Mouse (Mus musculus) heart, embryonic 13.5 days (tissue): ENCODE results near the gene Lipe. TPM values are rescaled to one million over a fixed set of nuclear protein-coding genes. Genes with fewer than 3 reads are reported as not detected.
"Not testable (repeated sequence)": the region's sequence is repeated elsewhere in the genome, so short reads cannot be mapped to it uniquely, and the experiment has no call there.

Source experiments
- ATAC-seq: fragments of 200-750 bp; cut with Nextera tagmentation; 2 replicates; pipeline ENCODE4 v1.8.0; 2017; ENCODE audit warnings: moderate TSS enrichment; ENCODE audit not compliant: insufficient number of reproducible peaks, low FRiP score, low TSS enrichment; ENCODE audit errors: extremely low read depth
- H3K27ac ChIP-seq: fragments of 300-500 bp; sonication (generic); replicated peaks from 2 replicates; pipeline ENCODE4 v1.5.1; 2015; ENCODE audit warnings: moderate library complexity, mild to moderate bottlenecking, inconsistent platforms
- H3K27me3 ChIP-seq: fragments of 300-500 bp; sonication (generic); replicated peaks from 2 replicates; pipeline ENCODE4 v1.6.1; 2015; ENCODE audit warnings: mild to moderate bottlenecking, inconsistent platforms
- H3K36me3 ChIP-seq: fragments of 300-500 bp; sonication (generic); 2 replicates; pipeline ENCODE4 v1.6.1; 2015; ENCODE audit warnings: mild to moderate bottlenecking, inconsistent platforms
- H3K4me1 ChIP-seq: fragments of 300-500 bp; sonication (generic); 2 replicates; pipeline ENCODE4 v1.6.1; 2015; ENCODE audit warnings: inconsistent platforms
- H3K4me2 ChIP-seq: fragments of 300-500 bp; sonication (generic); 2 replicates; pipeline ENCODE4 v1.6.1; 2015; ENCODE audit warnings: inconsistent platforms, mild to moderate bottlenecking, moderate library complexity
- H3K4me3 ChIP-seq: fragments of 300-500 bp; sonication (generic); 2 replicates; pipeline ENCODE4 v1.5.1; 2015; ENCODE audit warnings: moderate library complexity, mild to moderate bottlenecking, inconsistent platforms
- H3K9ac ChIP-seq: fragments of 300-500 bp; sonication (generic); 2 replicates; pipeline ENCODE4 v1.6.1; 2015; ENCODE audit warnings: inconsistent platforms, mild to moderate bottlenecking, moderate library complexity
- H3K9me3 ChIP-seq: fragments of 300-500 bp; sonication (generic); 2 replicates; pipeline ENCODE4 v1.6.1; 2016; ENCODE audit warnings: inconsistent platforms
- WGBS: fragments of 180-500 bp; shearing (Covaris S2); methylation state at CpG from one replicate; pipeline ENCODE4 v1.1.7; 2015; ENCODE audit warnings: mixed read lengths; 5-methylcytosine and 5-hydroxymethylcytosine counted together
- polyA plus RNA-seq: library from polyadenylated mRNA; unstranded; fragments of >200 nt; fragmentation: Nextera tagmentation; extraction: Ambion mirVana; gene quantifications from 2 replicates; pipeline ENCODE4 v1.2.1, GENCODE M21; 2015

Gene Lipe
- polyA plus RNA-seq, 1 experiment from 2014 or later = 6.9 TPM

- WGBS = 80% methylated on average over 6 of the region's 6 CpGs
These were observed 33.9 kb upstream of the Lipe start for GRCm38 (mm10) chr7:25432381-25432780.

GRCm38 (mm10) chr7:25429886-25430784 is 31.6 kb upstream of the Lipe start:
- H3K27me3 ChIP-seq = no peaks in the 10 kb centered on the region
- no peak overlapping the region for H3K4me3 ChIP-seq
- no peaks in the 10 kb centered on the region for H3K9me3 ChIP-seq
- 77% methylated on average over 4 of the region's 4 CpGs for WGBS
- H3K36me3 ChIP-seq = no peaks in the 10 kb centered on the region
- no peak overlapping the region for H3K27ac ChIP-seq
- no peaks in the 10 kb centered on the region for H3K4me1 ChIP-seq
- H3K9ac ChIP-seq = no peak overlapping the region
- ATAC-seq = no peak
- H3K4me2 ChIP-seq = no peak overlapping the region

More at GRCm38 (mm10) chr7:25432381-25432780, 33.9 kb upstream of the Lipe start:
- H3K9me3 ChIP-seq = no peaks in the 10 kb centered on the region
- no peak overlapping the region for H3K4me3 ChIP-seq
- H3K4me2 ChIP-seq = no peak overlapping the region
- no peaks in the 10 kb centered on the region for H3K4me1 ChIP-seq
- ATAC-seq = no peak
- H3K27me3 ChIP-seq = no peaks in the 10 kb centered on the region
- no peaks in the 10 kb centered on the region for H3K36me3 ChIP-seq
- H3K9ac ChIP-seq = no peak overlapping the region
- H3K27ac ChIP-seq = no peak overlapping the region

DNA sequence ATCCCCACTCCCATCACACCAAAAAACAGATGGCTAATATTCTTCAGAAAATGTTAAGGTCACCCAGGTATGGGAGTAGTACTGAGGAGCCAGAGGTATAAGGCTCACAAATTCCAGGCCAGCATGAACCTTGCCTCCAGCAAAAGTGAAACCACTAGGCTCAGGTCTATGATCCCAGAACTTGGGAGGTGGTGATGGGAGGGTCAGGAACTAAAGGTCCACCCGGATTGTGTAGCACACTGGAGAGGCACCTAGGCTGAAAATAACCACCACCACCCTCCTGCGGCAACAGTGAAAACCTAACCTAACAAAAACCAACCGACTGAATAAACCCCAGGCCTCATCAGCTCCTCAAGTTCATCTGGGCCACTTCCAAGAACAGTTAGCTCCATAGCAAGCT is 29.8 kb upstream of the Lipe start:
- Histone ChIP-seq H3K27me3 (peaks cover 5% of the 10 kb centered on the region; the same call in 1 of the 2 replicates), H3K4me1 (no peaks in the 10 kb centered on the region), H3K4me3 (no peak overlapping the region), H3K36me3 (no peaks in the 10 kb centered on the region), H3K9ac (no peak overlapping the region), H3K9me3 (no peaks in the 10 kb centered on the region), H3K27ac (no peak overlapping the region), H3K4me2 (no peak overlapping the region)
- ATAC-seq = no peak
- WGBS = 81% methylated on average over 3 of the region's 3 CpGs

DNA sequence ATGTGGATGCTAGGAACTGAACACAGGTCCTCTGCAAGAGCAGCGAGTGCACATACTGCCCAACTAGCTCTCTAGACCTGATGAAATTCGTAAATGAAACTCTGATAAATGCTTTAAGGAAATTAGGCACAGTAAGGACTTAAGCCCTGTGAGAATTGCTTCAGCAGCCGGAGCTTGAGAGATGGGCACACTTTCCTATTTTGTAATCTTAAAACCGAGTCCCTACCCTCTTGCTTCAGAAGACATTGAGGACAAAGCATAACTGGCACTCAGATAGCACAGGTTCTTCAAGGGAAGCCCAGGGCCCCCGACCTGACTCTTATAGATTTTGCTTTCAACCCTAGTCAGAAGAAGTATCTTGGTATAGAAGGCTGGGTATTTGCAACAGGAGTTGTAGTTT is 28.6 kb upstream of the Lipe start:
- Histone ChIP-seq H3K27me3 (peaks cover 17% of the 10 kb centered on the region), H3K4me2 (no peak overlapping the region), H3K4me3 (no peak overlapping the region), H3K9ac (no peak overlapping the region), H3K36me3 (no peaks in the 10 kb centered on the region), H3K4me1 (no peaks in the 10 kb centered on the region), H3K27ac (no peak overlapping the region), H3K9me3 (no peaks in the 10 kb centered on the region)
- 70% methylated on average over 5 of the region's 5 CpGs for WGBS
- ATAC-seq = no peak

GRCm38 (mm10) chr7:25426380-25426779 is 27.9 kb upstream of the Lipe start:
- H3K9me3 ChIP-seq, H3K4me2 ChIP-seq, H3K36me3 ChIP-seq, H3K27ac ChIP-seq, ATAC-seq, H3K4me3 ChIP-seq, H3K9ac ChIP-seq, H3K4me1 ChIP-seq: not testable (repeated sequence)
- H3K27me3 ChIP-seq = peaks cover 24% of the 10 kb centered on the region
- WGBS = 74% methylated on average over 4 of the region's 4 CpGs

GRCm38 (mm10) chr7:25424429-25424828 is 25.9 kb upstream of the Lipe start:
- Histone ChIP-seq H3K9ac (no peak overlapping the region), H3K27me3 (peaks cover 24% of the 10 kb centered on the region)

GRCm38 (mm10) chr7:25422286-25422841 is 23.9 kb upstream of the Lipe start:
- ATAC-seq = no peak
- Histone ChIP-seq H3K4me2 (no peak overlapping the region), H3K4me3 (no peak overlapping the region), H3K36me3 (no peaks in the 10 kb centered on the region), H3K27me3 (peaks cover 24% of the 10 kb centered on the region), H3K4me1 (no peaks in the 10 kb centered on the region), H3K27ac (no peak overlapping the region), H3K9me3 (no peaks in the 10 kb centered on the region), H3K9ac (no peak overlapping the region)
- WGBS = 65% methylated on average over 16 of the region's 16 CpGs

More at GRCm38 (mm10) chr7:25424429-25424828, 25.9 kb upstream of the Lipe start:
- 31% methylated on average over 4 of the region's 4 CpGs for WGBS
- Histone ChIP-seq H3K27ac (no peak overlapping the region), H3K4me3 (no peak overlapping the region), H3K9me3 (no peaks in the 10 kb centered on the region), H3K36me3 (no peaks in the 10 kb centered on the region), H3K4me2 (no peak overlapping the region), H3K4me1 (no peaks in the 10 kb centered on the region)
- no peak for ATAC-seq

- 74% methylated on average over 4 of the region's 4 CpGs for WGBS
- Histone ChIP-seq H3K27me3 (peaks cover 24% of the 10 kb centered on the region), H3K27ac (no peak overlapping the region), H3K9ac (no peak overlapping the region), H3K9me3 (no peaks in the 10 kb centered on the region), H3K4me3 (no peak overlapping the region), H3K4me1 (no peaks in the 10 kb centered on the region), H3K4me2 (no peak overlapping the region), H3K36me3 (no peaks in the 10 kb centered on the region)
- no peak for ATAC-seq
These were observed 21.4 kb upstream of the Lipe start for GRCm38 (mm10) chr7:25419943-25420342.

GRCm38 (mm10) chr7:25419536-25419935 is 21.0 kb upstream of the Lipe start:
- Histone ChIP-seq H3K27ac (no peak overlapping the region), H3K9me3 (no peaks in the 10 kb centered on the region), H3K4me2 (no peak overlapping the region), H3K4me3 (no peak overlapping the region), H3K4me1 (no peaks in the 10 kb centered on the region), H3K36me3 (no peaks in the 10 kb centered on the region), H3K27me3 (peaks cover 24% of the 10 kb centered on the region), H3K9ac (no peak overlapping the region)
- WGBS = 78% methylated on average over 8 of the region's 8 CpGs
- no peak for ATAC-seq

- H3K4me1 ChIP-seq = no peaks in the 10 kb centered on the region
- H3K36me3 ChIP-seq = no peaks in the 10 kb centered on the region
- no peak overlapping the region for H3K4me3 ChIP-seq
- no peak overlapping the region for H3K27ac ChIP-seq
- H3K27me3 ChIP-seq = peaks cover 12% of the 10 kb centered on the region
- H3K9me3 ChIP-seq = no peaks in the 10 kb centered on the region
- no peak overlapping the region for H3K4me2 ChIP-seq
- no peak overlapping the region for H3K9ac ChIP-seq
- no peak for ATAC-seq
- 64% methylated on average over 1 of the region's 1 CpGs for WGBS
These were observed 19.1 kb upstream of the Lipe start for GRCm38 (mm10) chr7:25417597-25417996.

GRCm38 (mm10) chr7:25412833-25413441 is 14.4 kb upstream of the Lipe start, which contains the start of gene Cxcl17:
Gene Cxcl17, minus strand, starts transcription at chr7:25412886.
- Histone ChIP-seq H3K27ac (no peak within 1 kb of the TSS), H3K9me3 (no peaks in the 10 kb centered on the region), H3K4me1 (no peaks in the 10 kb centered on the region), H3K36me3 (no peaks in the 10 kb centered on the region), H3K4me2 (no peak within 1 kb of the TSS), H3K9ac (no peak within 1 kb of the TSS), H3K4me3 (no peak within 1 kb of the TSS), H3K27me3 (no peaks in the 10 kb centered on the region)
- WGBS = 35% methylated on average over 7 of the region's 7 CpGs
- ATAC-seq = no peak; the same call in 1 of the 2 replicates
